Mouse (Mus musculus) lung, adult 2 months (tissue): Measurements from ENCODE around the gene Il4i1. TPM values are rescaled to one million over a fixed set of nuclear protein-coding genes. Genes with fewer than 3 reads are reported as not detected.

Experiments
- DNase-seq: peaks from one replicate; pipeline ENCODE4 v3.0.0; 2022
- H3K4me1 ChIP-seq: fragments of 200-500 bp; 2 replicates; pipeline ENCODE4 v1.6.1; 2011; ENCODE audit warnings: low read length; ENCODE audit not compliant: control insufficient read depth, insufficient read depth
- H3K4me3 ChIP-seq: fragments of 200-500 bp; replicated peaks from 2 replicates; pipeline ENCODE3; 2011; ENCODE audit warnings: low read depth, mild to moderate bottlenecking, control low read depth, low read length; ENCODE audit errors: extremely low read depth
- CTCF ChIP-seq: fragments of 200-500 bp; IDR thresholded peaks from 2 replicates; pipeline ENCODE4 v1.5.1; 2011; ENCODE audit warnings: mild to moderate bottlenecking, low read length, control low read depth; ENCODE audit not compliant: insufficient read depth
- POLR2A ChIP-seq: fragments of 200-500 bp; IDR thresholded peaks from 2 replicates; pipeline ENCODE4 v1.6.1; 2011; ENCODE audit warnings: low read depth, mild to moderate bottlenecking, control low read depth, low read length, borderline replicate concordance; ENCODE audit errors: extremely low read depth
- WGBS: fragments of 180-500 bp; shearing (Covaris S2); methylation state at CpG from one replicate; pipeline ENCODE4 v1.1.7; 2018; 5-methylcytosine and 5-hydroxymethylcytosine counted together
- polyA plus RNA-seq: library from polyadenylated mRNA; depleted of rRNA; stranded (reverse); fragments of >200 nt; gene quantifications from 2 replicates; pipeline ENCODE4 v1.2.3, GENCODE M21; 2012

The Il4i1 gene
- polyA plus RNA-seq, 1 experiment, result 7.6 TPM

DNA sequence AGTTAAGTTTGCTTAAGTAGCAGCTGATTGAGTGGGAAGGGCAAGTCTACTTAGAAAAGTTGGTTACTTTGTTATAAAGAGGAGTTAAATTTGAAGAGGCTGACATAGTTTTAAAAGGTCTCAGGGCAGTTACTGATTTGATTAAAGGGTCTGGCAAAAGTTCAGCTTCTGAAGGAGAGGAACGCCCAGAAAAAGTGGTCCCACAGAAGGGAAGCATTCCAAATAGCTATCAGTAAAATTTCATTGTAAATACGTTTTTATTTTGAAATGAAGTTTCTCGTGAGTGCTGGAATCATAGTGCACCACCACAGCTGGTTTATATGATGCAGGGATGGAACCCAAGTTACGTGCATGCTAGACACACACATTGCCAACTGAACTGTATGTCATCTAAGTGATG lies 16.6 kb downstream of the Il4i1 start:
- no peak for DNase-seq
- TF ChIP-seq CTCF (no peak), POLR2A (no peak)
- WGBS, result 49% methylated on average over 4 of the region's 4 CpGs
- H3K4me3 ChIP-seq, result no peak overlapping the region
- peaks cover 3% of the 10 kb centered on the region for H3K4me1 ChIP-seq

DNA sequence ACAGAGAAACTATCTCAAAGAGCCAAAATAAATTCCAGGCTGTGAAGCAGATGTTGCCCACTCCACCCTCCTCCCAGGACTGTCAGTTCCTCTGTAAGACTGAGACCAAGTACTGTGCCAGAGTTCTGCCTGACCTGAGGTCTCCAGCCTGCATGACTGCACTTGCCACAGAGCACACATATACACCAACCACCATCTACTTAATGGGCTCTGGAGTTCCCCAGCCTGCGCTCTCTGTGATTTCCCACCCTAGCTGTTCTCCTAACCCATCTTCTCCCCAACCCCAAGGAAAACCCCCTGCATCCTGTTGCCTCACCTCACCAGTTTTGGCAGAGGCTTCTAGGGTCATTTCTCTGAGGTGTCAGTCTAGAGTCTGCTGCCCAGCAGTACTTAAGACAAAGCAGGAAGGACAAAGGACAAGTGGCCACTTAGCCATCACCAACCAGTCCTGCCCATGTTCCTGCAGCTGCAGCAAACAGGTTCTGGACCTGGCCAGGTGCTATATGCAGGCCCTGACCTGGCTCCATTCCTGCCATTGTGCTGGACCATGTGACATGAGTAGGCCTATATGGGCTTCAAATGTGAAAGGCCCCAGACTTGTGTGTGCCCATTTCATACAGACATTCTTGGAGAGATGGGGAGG lies 19.3 kb downstream of the Il4i1 start:
- 61% methylated on average over 1 of the region's 1 CpGs for WGBS
- Histone ChIP-seq H3K4me1 (peaks cover 9% of the 10 kb centered on the region), H3K4me3 (no peak overlapping the region)
- TF ChIP-seq POLR2A (no peak), CTCF (no peak)
- no peak for DNase-seq

GRCm38 (mm10) chr7:44836016-44836404 lies 19.8 kb downstream of the Il4i1 start:
- TF ChIP-seq POLR2A (no peak), CTCF (no peak)
- 30% methylated on average over 3 of the region's 3 CpGs for WGBS

GRCm38 (mm10) chr7:44836423-44837053 lies 20.4 kb downstream of the Il4i1 start:
- WGBS, result 67% methylated on average over 9 of the region's 9 CpGs
- Histone ChIP-seq H3K4me1 (peaks cover 9% of the 10 kb centered on the region), H3K4me3 (no peak overlapping the region)
- no peak for TF ChIP-seq CTCF
- TF ChIP-seq POLR2A, result no peak
- no peak for DNase-seq

More at GRCm38 (mm10) chr7:44836016-44836404, 19.8 kb downstream of the Il4i1 start:
- no peak for DNase-seq
- Histone ChIP-seq H3K4me1 (peaks cover 9% of the 10 kb centered on the region), H3K4me3 (no peak overlapping the region)

GRCm38 (mm10) chr7:44838073-44838472 lies 21.9 kb downstream of the Il4i1 start:
- 90% methylated on average over 6 of the region's 6 CpGs for WGBS
- Histone ChIP-seq H3K4me1 (peaks cover 9% of the 10 kb centered on the region), H3K4me3 (no peak overlapping the region)
- TF ChIP-seq CTCF, result no peak
- DNase-seq, result no peak

- 42% methylated on average over 11 of the region's 11 CpGs for WGBS
- TF ChIP-seq POLR2A (no peak), CTCF (no peak)
- Histone ChIP-seq H3K4me3 (no peak overlapping the region), H3K4me1 (peaks cover 9% of the 10 kb centered on the region)
- no peak for DNase-seq
These were observed 22.9 kb downstream of the Il4i1 start for GRCm38 (mm10) chr7:44839171-44839490.

DNA sequence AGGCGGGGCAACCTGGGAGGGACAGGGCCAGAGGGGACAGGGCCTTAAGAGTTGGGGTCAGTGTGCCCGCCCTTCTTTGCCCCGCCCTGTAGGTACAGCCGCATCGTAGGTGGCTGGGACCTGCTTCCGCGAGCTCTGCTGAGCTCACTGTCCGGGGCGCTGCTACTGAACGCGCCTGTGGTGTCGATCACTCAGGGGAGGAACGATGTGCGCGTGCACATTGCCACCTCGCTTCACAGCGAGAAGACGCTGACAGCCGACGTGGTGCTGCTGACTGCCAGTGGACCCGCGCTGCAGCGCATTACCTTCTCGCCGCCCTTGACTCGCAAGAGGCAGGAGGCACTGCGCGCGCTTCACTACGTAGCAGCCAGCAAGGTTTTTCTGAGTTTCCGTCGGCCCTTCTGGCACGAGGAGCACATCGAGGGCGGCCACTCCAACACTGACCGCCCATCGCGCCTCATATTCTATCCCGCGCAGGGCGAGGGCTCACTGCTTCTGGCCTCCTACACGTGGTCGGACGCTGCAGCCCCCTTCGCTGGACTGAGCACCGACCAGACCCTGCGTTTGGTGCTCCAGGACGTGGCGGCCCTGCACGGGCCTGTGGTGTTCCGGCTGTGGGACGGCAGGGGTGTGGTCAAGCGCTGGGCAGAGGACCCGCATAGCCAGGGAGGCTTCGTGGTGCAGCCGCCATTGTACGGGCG lies 23.5 kb downstream of the Il4i1 start:
- peak overlapping the region; percentile 3 for H3K4me3 ChIP-seq
- peaks cover 9% of the 10 kb centered on the region for H3K4me1 ChIP-seq
- DNase-seq, result no peak
- 5% methylated on average over 58 of the region's 58 CpGs for WGBS
- TF ChIP-seq POLR2A, result peak; percentile 12; the same call in 1 of the 2 replicates
- no peak for TF ChIP-seq CTCF

- TF ChIP-seq POLR2A, result 0 out of 2 replicates have a peak, but pooled peaks have one; percentile 12
- no peak for TF ChIP-seq CTCF
- DNase-seq, result no peak
- 56% methylated on average over 14 of the region's 14 CpGs for WGBS
These were observed 24.2 kb downstream of the Il4i1 start for GRCm38 (mm10) chr7:44840426-44840825.

GRCm38 (mm10) chr7:44841825-44842463 lies 25.8 kb downstream of the Il4i1 start:
- Histone ChIP-seq H3K4me3 (no peak overlapping the region), H3K4me1 (peaks cover 6% of the 10 kb centered on the region)
- TF ChIP-seq POLR2A (no peak), CTCF (no peak)
- no peak for DNase-seq
- 80% methylated on average over 8 of the region's 8 CpGs for WGBS

More at GRCm38 (mm10) chr7:44840426-44840825, 24.2 kb downstream of the Il4i1 start:
- no peak overlapping the region for H3K4me3 ChIP-seq
- peaks cover 9% of the 10 kb centered on the region for H3K4me1 ChIP-seq
